Mouse (Mus musculus) neural tube, embryonic 11.5 days (tissue): Measurements from ENCODE around the gene Nlgn1. TPM values are rescaled to one million over a fixed set of nuclear protein-coding genes. Genes with fewer than 3 reads are reported as not detected.

ENCODE experiments used
- ATAC-seq: fragments of 200-750 bp; cut with Nextera tagmentation; 2 replicates; pipeline ENCODE4 v1.8.0; 2017; ENCODE audit warnings: moderate number of reproducible peaks, mild to moderate bottlenecking, moderate TSS enrichment, moderate library complexity; ENCODE audit not compliant: insufficient read depth, low FRiP score, low TSS enrichment
- DNase-seq: peaks from one replicate; pipeline ENCODE4 v3.0.0-alpha.2; 2015; ENCODE audit warnings: low spot score
- H3K27ac ChIP-seq: fragments of 300-500 bp; sonication (generic); 2 replicates; pipeline ENCODE4 v1.5.1; 2014; ENCODE audit warnings: low read depth, mild to moderate bottlenecking, low read length
- H3K27me3 ChIP-seq: fragments of 300-500 bp; sonication (generic); 2 replicates; pipeline ENCODE4 v1.6.1; 2014; ENCODE audit warnings: mild to moderate bottlenecking, low read length, mixed read lengths; ENCODE audit not compliant: control insufficient read depth, insufficient read depth
- H3K36me3 ChIP-seq: fragments of 300-500 bp; sonication (generic); 2 replicates; pipeline ENCODE4 v1.6.1; 2014; ENCODE audit warnings: mild to moderate bottlenecking, low read length, moderate library complexity, mixed read lengths; ENCODE audit not compliant: control insufficient read depth, insufficient read depth
- H3K4me1 ChIP-seq: fragments of 300-500 bp; sonication (generic); 2 replicates; pipeline ENCODE4 v1.6.1; 2014; ENCODE audit warnings: low read length, mixed read lengths; ENCODE audit not compliant: control insufficient read depth, insufficient read depth
- H3K4me2 ChIP-seq: fragments of 300-500 bp; sonication (generic); 2 replicates; pipeline ENCODE4 v1.6.1; 2014; ENCODE audit warnings: low read depth, mild to moderate bottlenecking, moderate library complexity
- H3K4me3 ChIP-seq: fragments of 300-500 bp; sonication (generic); 2 replicates; pipeline ENCODE4 v1.5.1; 2014; ENCODE audit warnings: low read depth, low read length
- H3K9ac ChIP-seq: fragments of 300-500 bp; sonication (generic); 2 replicates; pipeline ENCODE4 v1.6.1; 2014; ENCODE audit warnings: mild to moderate bottlenecking, low read length
- H3K9me3 ChIP-seq: fragments of 300-500 bp; sonication (generic); 2 replicates; pipeline ENCODE4 v1.6.1; 2016; ENCODE audit warnings: low read length; ENCODE audit not compliant: control insufficient read depth
- WGBS: fragments of 180-500 bp; shearing (Covaris S2); extraction: QIAGEN DNeasy Blood & Tissue Kit; methylation state at CpG from one replicate; pipeline ENCODE4 v1.1.7; 2014; 5-methylcytosine and 5-hydroxymethylcytosine counted together
- polyA plus RNA-seq: library from polyadenylated mRNA; unstranded; fragments of >200 nt; fragmentation: Nextera tagmentation; extraction: Ambion mirVana; gene quantifications from 2 replicates; pipeline ENCODE4 v1.2.1, GENCODE M21; 2014

Nlgn1 gene
- 3.6 and 5.1 TPM in 2 replicates for polyA plus RNA-seq

DNA sequence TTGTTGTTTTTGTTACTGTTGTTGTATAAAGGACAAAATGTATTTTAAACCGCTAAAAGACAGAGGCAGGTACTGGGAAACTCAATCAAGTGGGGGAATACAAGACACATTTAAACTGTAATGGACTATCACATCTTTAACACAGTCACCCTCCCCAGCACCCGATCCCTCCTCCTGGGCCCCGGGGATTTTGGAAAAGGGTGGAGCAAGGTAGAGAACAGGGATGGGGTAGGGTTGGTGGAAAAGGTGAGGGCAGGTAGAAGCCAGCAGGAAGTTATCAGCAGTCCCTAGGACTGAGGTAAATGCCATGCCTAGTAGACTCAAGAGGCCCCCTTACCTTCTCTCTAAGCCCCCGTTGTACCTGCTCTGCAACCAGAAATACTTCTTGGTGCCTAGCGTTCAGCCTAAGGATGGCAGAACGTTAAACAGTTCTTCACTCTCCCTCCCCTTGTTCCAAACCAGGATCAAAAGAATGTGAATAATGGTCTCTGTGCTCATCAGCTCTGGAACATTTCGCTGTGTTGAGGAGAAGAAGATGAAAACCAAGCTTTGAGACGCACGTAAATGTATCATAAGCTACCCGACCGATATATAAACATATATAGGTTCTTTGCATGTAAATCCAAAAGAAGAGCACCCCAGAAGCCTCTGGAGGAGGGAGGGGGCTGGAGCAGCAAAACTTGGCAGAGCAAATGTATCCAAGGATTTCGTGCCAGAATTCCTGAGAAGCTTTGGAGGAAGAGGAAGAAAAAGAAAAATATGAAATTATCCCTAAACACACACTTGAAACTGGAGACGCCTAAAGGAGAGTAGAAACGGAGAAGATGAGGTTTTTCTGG lies at the start of gene Nlgn1:
Nlgn1 (minus strand) TSS at position 61 of the 839 bp plus-strand sequence.
- H3K9ac ChIP-seq, result peak within 1 kb of the TSS; percentile 69
- peak within 1 kb of the TSS; percentile 63 for H3K4me3 ChIP-seq
- no peaks in the 10 kb centered on the region for H3K4me1 ChIP-seq
- no peaks in the 10 kb centered on the region for H3K9me3 ChIP-seq
- H3K36me3 ChIP-seq, result no peaks in the 10 kb centered on the region
- 3% methylated on average over 14 of the region's 14 CpGs for WGBS
- ATAC-seq (no peak), DNase-seq (peak; percentile 12)
- H3K27me3 ChIP-seq, result peaks cover 21% of the 10 kb centered on the region
- H3K4me2 ChIP-seq, result peak within 1 kb of the TSS; percentile 95
- no peak within 1 kb of the TSS for H3K27ac ChIP-seq

DNA sequence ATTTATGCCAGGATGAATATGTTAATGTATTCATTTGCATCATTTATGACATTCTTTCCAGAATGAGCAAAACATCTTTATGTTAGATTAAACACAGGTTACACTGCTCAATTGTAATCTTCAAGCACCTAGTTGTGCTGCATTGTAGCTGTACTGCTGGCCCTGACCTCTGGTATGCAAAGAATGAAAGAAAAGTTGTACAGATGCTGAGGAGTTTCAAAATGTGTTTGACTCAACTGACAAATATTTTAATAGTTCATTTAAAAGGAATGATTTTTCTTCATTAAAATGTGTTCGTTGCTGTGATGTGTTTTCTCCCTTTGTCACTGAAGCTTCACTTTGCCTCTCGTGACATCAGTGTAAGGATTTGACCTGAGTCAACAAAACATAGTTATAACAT lies 46.0 kb upstream of the Nlgn1 start:
- Histone ChIP-seq H3K27ac (no peak overlapping the region), H3K4me3 (no peak overlapping the region), H3K4me1 (no peaks in the 10 kb centered on the region), H3K27me3 (no peaks in the 10 kb centered on the region), H3K4me2 (no peak overlapping the region), H3K36me3 (no peaks in the 10 kb centered on the region), H3K9ac (no peak overlapping the region), H3K9me3 (no peaks in the 10 kb centered on the region)
- ATAC-seq (no peak), DNase-seq (no peak)
- WGBS, result 88% methylated on average over 2 of the region's 2 CpGs

DNA sequence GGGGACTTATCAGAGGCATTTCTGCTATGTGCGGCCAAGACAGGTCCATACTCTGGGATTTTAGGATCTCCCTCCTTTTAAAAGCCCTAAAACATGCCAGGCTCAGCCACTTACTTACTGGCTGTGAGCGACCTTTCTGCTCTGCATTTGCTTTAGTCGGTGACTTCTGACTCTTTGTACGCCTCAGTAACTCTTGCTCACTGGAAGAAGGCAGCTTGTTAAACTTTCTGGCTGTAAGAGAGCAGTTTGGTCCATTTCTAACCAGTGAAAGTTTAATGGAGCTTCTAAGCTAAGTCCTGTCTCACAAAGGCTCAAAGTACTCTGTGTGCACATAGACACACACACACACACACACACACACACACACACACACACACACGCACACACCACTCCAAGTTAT lies 22.8 kb upstream of the Nlgn1 start:
- 76% methylated on average over 5 of the region's 5 CpGs for WGBS
- ATAC-seq (no peak), DNase-seq (no peak)
- Histone ChIP-seq H3K4me1 (no peaks in the 10 kb centered on the region), H3K9ac (no peak overlapping the region), H3K27ac (no peak overlapping the region), H3K27me3 (no peaks in the 10 kb centered on the region), H3K4me3 (no peak overlapping the region), H3K9me3 (no peaks in the 10 kb centered on the region), H3K4me2 (no peak overlapping the region), H3K36me3 (no peaks in the 10 kb centered on the region)

DNA sequence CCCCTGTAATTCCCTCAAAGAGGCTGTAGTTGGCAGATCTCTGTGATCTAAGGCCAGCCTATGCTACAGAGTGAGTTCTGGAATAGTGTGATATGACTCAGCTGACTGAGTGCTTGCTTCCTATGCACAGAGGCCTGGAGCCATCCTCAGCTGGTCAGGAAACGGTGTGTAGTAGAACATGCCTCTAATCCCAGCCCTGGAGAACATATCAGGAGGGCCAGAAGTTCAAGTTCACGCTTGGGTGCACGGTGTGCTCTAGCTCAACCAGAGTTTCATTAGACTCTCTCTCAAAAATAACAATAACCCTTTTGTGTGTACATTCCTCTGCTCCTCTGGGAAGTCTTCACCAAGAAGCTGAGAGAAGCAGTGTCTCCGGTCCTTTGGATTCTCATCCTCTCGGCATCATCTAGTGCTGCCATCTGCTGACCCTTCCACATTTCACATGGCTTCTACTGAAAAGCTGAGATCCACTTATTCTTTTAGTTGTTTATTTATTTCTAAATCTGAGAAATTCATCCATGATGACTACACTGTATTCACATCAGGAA lies 22.3 kb upstream of the Nlgn1 start:
- H3K9me3 ChIP-seq, result no peaks in the 10 kb centered on the region
- no peak overlapping the region for H3K4me2 ChIP-seq
- no peaks in the 10 kb centered on the region for H3K4me1 ChIP-seq
- H3K9ac ChIP-seq, result no peak overlapping the region
- 71% methylated on average over 5 of the region's 5 CpGs for whole genome bisulfite sequencing
- H3K27ac ChIP-seq, result no peak overlapping the region
- DNase-seq (peak; percentile 13), ATAC-seq (no peak)
- H3K27me3 ChIP-seq, result no peaks in the 10 kb centered on the region
- H3K36me3 ChIP-seq, result no peaks in the 10 kb centered on the region
- no peak overlapping the region for H3K4me3 ChIP-seq

DNA sequence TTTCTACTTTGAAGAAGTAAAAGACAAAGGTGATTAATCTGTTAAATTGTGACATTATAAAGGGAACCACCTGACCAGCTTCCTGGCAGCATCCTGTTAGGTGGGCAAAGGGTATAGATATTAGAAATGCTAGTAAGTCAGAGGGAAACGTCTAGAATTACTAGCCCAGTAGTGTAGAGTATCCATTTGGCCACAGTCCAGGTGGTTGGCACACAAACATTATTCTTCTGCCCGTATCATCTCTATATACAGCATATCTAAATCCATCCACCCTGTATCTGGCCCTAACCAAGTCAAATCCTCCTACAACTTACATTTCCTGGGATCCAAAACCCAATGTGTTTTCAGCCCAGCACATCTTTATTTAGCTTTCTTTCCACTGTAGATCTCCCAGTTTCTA lies 5.2 kb upstream of the Nlgn1 start:
- Histone ChIP-seq H3K4me1 (no peaks in the 10 kb centered on the region), H3K9me3 (no peaks in the 10 kb centered on the region), H3K36me3 (no peaks in the 10 kb centered on the region), H3K27me3 (peaks cover 14% of the 10 kb centered on the region), H3K27ac (no peak overlapping the region), H3K9ac (no peak overlapping the region), H3K4me2 (no peak overlapping the region), H3K4me3 (no peak overlapping the region)
- ATAC-seq (no peak), DNase-seq (no peak)
- WGBS, result 73% methylated on average over 2 of the region's 2 CpGs

- under 1% methylated on average over 36 of the region's 41 CpGs for WGBS
- DNase-seq, result peak; percentile 67
- Histone ChIP-seq H3K36me3 (no peaks in the 10 kb centered on the region), H3K9ac (peak overlapping the region; percentile 43), H3K27ac (no peak overlapping the region), H3K4me1 (no peaks in the 10 kb centered on the region), H3K4me3 (peak overlapping the region; percentile 53), H3K27me3 (peaks cover 21% of the 10 kb centered on the region), H3K4me2 (peak overlapping the region; percentile 89), H3K9me3 (no peaks in the 10 kb centered on the region)
- ATAC-seq, result peak; percentile 21
These were observed 1.1 kb upstream of the Nlgn1 start for GRCm38 (mm10) chr3:26333239-26333811.

DNA sequence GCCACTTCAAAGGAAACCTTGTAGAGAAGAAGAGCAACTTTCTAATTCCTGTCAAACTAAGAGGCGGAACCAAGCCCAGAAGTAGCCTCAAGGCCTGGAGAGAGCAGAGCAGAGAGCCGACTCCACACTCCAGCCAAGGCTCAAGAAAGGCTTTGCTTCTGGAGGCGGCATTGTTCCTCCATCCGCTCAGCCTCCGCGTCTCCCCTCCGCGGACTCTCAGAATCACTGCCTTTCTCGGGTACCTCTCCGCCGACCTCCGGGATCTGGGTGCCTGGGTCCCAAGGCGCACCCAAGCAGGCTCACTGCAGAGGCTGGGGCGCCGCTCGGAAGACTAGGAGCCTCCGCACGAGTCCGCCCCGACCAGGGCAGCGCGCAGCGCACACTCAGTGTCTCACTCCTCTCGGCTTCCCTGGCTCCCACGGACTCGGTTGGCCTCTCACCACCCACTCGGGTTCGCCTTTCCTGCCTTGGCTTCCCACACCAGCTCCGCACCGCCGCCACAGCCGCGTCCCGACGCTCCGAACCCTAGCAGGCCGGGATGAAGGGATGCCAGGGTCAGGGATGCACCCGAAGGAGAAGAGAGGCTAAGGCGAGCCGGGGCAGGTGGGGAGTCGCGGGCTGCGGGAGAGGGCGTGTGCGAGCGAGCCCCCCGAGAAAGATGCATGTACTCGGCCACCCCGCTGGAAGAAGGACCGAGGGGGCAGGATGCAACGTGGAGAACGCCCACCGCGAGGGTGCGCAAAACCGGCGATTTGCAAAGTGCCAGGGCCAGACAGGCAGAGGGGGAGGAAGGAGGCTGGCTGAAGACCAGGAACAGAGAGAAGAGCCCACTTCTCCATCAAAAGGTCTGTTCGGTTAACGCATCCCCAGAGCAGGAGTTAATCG lies 841 bp downstream of the Nlgn1 start:
- peak; percentile 67 for DNase-seq
- H3K27ac ChIP-seq, result no peak overlapping the region
- peak overlapping the region; percentile 95 for H3K4me2 ChIP-seq
- no peaks in the 10 kb centered on the region for H3K4me1 ChIP-seq
- ATAC-seq, result peak; percentile 80
- WGBS, result under 1% methylated on average over 60 of the region's 60 CpGs
- H3K4me3 ChIP-seq, result peak overlapping the region; percentile 63
- no peaks in the 10 kb centered on the region for H3K36me3 ChIP-seq
- H3K9ac ChIP-seq, result peak overlapping the region; percentile 69
- H3K27me3 ChIP-seq, result peaks cover 21% of the 10 kb centered on the region
- H3K9me3 ChIP-seq, result no peaks in the 10 kb centered on the region

DNA sequence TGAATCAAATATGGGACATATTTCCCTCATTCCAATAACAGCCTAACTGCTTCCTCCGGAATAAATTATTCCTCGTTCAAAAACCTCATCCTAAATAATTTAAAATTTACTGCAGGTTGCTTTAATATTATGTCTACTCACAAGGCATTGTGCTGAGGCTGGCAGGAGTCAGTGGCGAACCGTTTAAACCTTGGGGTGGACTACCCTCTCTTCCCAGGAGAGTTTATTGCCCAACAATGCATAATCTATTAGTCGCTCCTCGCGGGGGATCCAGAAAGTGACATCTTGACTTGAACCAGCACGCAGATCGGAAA lies 1.4 kb downstream of the Nlgn1 start:
- H3K27me3 ChIP-seq, result peaks cover 21% of the 10 kb centered on the region
- 5% methylated on average over 9 of the region's 9 CpGs for WGBS
- H3K4me3 ChIP-seq, result peak overlapping the region; percentile 63
- no peak for DNase-seq
- ATAC-seq, result peak; percentile 51
- no peaks in the 10 kb centered on the region for H3K36me3 ChIP-seq
- peak overlapping the region; percentile 69 for H3K9ac ChIP-seq
- no peak overlapping the region for H3K27ac ChIP-seq
- peak overlapping the region; percentile 95 for H3K4me2 ChIP-seq
- H3K4me1 ChIP-seq, result no peaks in the 10 kb centered on the region
- H3K9me3 ChIP-seq, result no peaks in the 10 kb centered on the region
